Mouse (Mus musculus): ENCODE data around the gene Cntn2. TPM values are rescaled to one million over a fixed set of nuclear protein-coding genes. Genes with fewer than 3 reads are reported as not detected.

Cntn2 gene
- polyA plus RNA-seq, 1 experiment = 0.02 TPM

GRCm38 (mm10) chr1:132519734-132520133 is 23.3 kb downstream of the Cntn2 start:
- TF ChIP-seq GATA1 (IDR thresholded peaks at IDR 0.05; ENCODE audit: borderline replicate concordance, low read length) (no peak), FLI1 (IDR thresholded peaks at IDR 0.05; ENCODE audit: low read length) (no peak)
- no peaks in the 10 kb centered on the region for H3K36me3 ChIP-seq (replicated peaks; ENCODE audit: low read length)
- H3K27me3 ChIP-seq (replicated peaks) = peaks cover 81% of the 10 kb centered on the region
- no peak overlapping the region for H3K4me3 ChIP-seq (replicated peaks)
- H3K9me3 ChIP-seq = no peaks in the 10 kb centered on the region
- peaks cover 7% of the 10 kb centered on the region; the same call in 1 of the 2 replicates for H3K4me1 ChIP-seq

GRCm38 (mm10) chr1:132518621-132519020 is 24.4 kb downstream of the Cntn2 start:
- no peak for TF ChIP-seq GATA1 (IDR thresholded peaks at IDR 0.05; ENCODE audit: borderline replicate concordance, low read length)
- TF ChIP-seq FLI1 (IDR thresholded peaks at IDR 0.05; ENCODE audit: low read length) = no peak
- Histone ChIP-seq H3K36me3 (replicated peaks; ENCODE audit: low read length) (no peaks in the 10 kb centered on the region), H3K4me3 (replicated peaks) (no peak overlapping the region), H3K27me3 (replicated peaks) (peaks cover 87% of the 10 kb centered on the region), H3K4me1 (peaks cover 7% of the 10 kb centered on the region; the same call in 1 of the 2 replicates), H3K9me3 (no peaks in the 10 kb centered on the region)

- TF ChIP-seq FLI1 (IDR thresholded peaks at IDR 0.05; ENCODE audit: low read length) (no peak), GATA1 (IDR thresholded peaks at IDR 0.05; ENCODE audit: borderline replicate concordance, low read length) (no peak)
- Histone ChIP-seq H3K4me3 (replicated peaks) (no peak overlapping the region), H3K36me3 (replicated peaks; ENCODE audit: low read length) (no peaks in the 10 kb centered on the region), H3K9me3 (no peaks in the 10 kb centered on the region), H3K4me1 (peaks cover 7% of the 10 kb centered on the region; the same call in 1 of the 2 replicates), H3K27me3 (replicated peaks) (peaks cover 81% of the 10 kb centered on the region)
Observed at GRCm38 (mm10) chr1:132516776-132517175, 26.3 kb downstream of the Cntn2 start.

- no peaks in the 10 kb centered on the region for H3K9me3 ChIP-seq
- no peaks in the 10 kb centered on the region for H3K36me3 ChIP-seq (replicated peaks; ENCODE audit: low read length)
- no peak overlapping the region for H3K4me3 ChIP-seq (replicated peaks)
- peaks cover 74% of the 10 kb centered on the region for H3K27me3 ChIP-seq (replicated peaks)
- no peak for TF ChIP-seq FLI1 (IDR thresholded peaks at IDR 0.05; ENCODE audit: low read length)
- TF ChIP-seq GATA1 (IDR thresholded peaks at IDR 0.05; ENCODE audit: borderline replicate concordance, low read length) = no peak
- H3K4me1 ChIP-seq = peaks cover 3% of the 10 kb centered on the region; the same call in 1 of the 2 replicates
Observed at GRCm38 (mm10) chr1:132515339-132515738, 27.7 kb downstream of the Cntn2 start.

GRCm38 (mm10) chr1:132512106-132512505 is 30.9 kb downstream of the Cntn2 start:
- Histone ChIP-seq H3K4me3 (replicated peaks) (no peak overlapping the region), H3K9me3 (no peaks in the 10 kb centered on the region), H3K4me1 (no peaks in the 10 kb centered on the region), H3K27me3 (replicated peaks) (peaks cover 47% of the 10 kb centered on the region), H3K36me3 (replicated peaks; ENCODE audit: low read length) (peaks cover 24% of the 10 kb centered on the region)
- no peak for TF ChIP-seq GATA1 (IDR thresholded peaks at IDR 0.05; ENCODE audit: borderline replicate concordance, low read length)
- TF ChIP-seq FLI1 (IDR thresholded peaks at IDR 0.05; ENCODE audit: low read length) = no peak

GRCm38 (mm10) chr1:132511521-132511920 is 31.5 kb downstream of the Cntn2 start:
- H3K9me3 ChIP-seq = no peaks in the 10 kb centered on the region
- peaks cover 30% of the 10 kb centered on the region for H3K36me3 ChIP-seq (replicated peaks; ENCODE audit: low read length)
- peaks cover 42% of the 10 kb centered on the region for H3K27me3 ChIP-seq (replicated peaks)
- no peak overlapping the region for H3K4me3 ChIP-seq (replicated peaks)
- H3K4me1 ChIP-seq = no peaks in the 10 kb centered on the region
- TF ChIP-seq FLI1 (IDR thresholded peaks at IDR 0.05; ENCODE audit: low read length) (no peak), GATA1 (IDR thresholded peaks at IDR 0.05; ENCODE audit: borderline replicate concordance, low read length) (no peak)

- no peaks in the 10 kb centered on the region for H3K9me3 ChIP-seq
- H3K27me3 ChIP-seq (replicated peaks) = peaks cover 25% of the 10 kb centered on the region
- peaks cover 48% of the 10 kb centered on the region for H3K36me3 ChIP-seq (replicated peaks; ENCODE audit: low read length)
- H3K4me1 ChIP-seq = no peaks in the 10 kb centered on the region
- no peak overlapping the region for H3K4me3 ChIP-seq (replicated peaks)
- TF ChIP-seq FLI1 (IDR thresholded peaks at IDR 0.05; ENCODE audit: low read length) = no peak
- TF ChIP-seq GATA1 (IDR thresholded peaks at IDR 0.05; ENCODE audit: borderline replicate concordance, low read length) = no peak
Observed at GRCm38 (mm10) chr1:132509771-132510170, 33.3 kb downstream of the Cntn2 start.

- H3K4me3 ChIP-seq (replicated peaks) = no peak overlapping the region
- peaks cover 78% of the 10 kb centered on the region for H3K36me3 ChIP-seq (replicated peaks; ENCODE audit: low read length)
- TF ChIP-seq GATA1 (IDR thresholded peaks at IDR 0.05; ENCODE audit: borderline replicate concordance, low read length) (no peak), FLI1 (IDR thresholded peaks at IDR 0.05; ENCODE audit: low read length) (no peak)
Observed at GRCm38 (mm10) chr1:132506656-132507055, 36.4 kb downstream of the Cntn2 start.

GRCm38 (mm10) chr1:132506058-132506457 is 37.0 kb downstream of the Cntn2 start, which contains the start of gene Tmem81:
TSS of gene Tmem81 (plus strand) at chr1:132506230.
- no peaks in the 10 kb centered on the region for H3K4me1 ChIP-seq
- TF ChIP-seq FLI1 (IDR thresholded peaks at IDR 0.05; ENCODE audit: low read length) = no peak
- TF ChIP-seq GATA1 (IDR thresholded peaks at IDR 0.05; ENCODE audit: borderline replicate concordance, low read length) = no peak
- H3K4me3 ChIP-seq (replicated peaks) = no peak within 1 kb of the TSS
- no peaks in the 10 kb centered on the region for H3K27me3 ChIP-seq (replicated peaks)
- peaks cover 84% of the 10 kb centered on the region for H3K36me3 ChIP-seq (replicated peaks; ENCODE audit: low read length)
- H3K9me3 ChIP-seq = no peaks in the 10 kb centered on the region

More at GRCm38 (mm10) chr1:132506656-132507055, 36.4 kb downstream of the Cntn2 start:
- Histone ChIP-seq H3K9me3 (no peaks in the 10 kb centered on the region), H3K4me1 (no peaks in the 10 kb centered on the region), H3K27me3 (replicated peaks) (peaks cover 2% of the 10 kb centered on the region)

- Histone ChIP-seq H3K27me3 (replicated peaks) (no peaks in the 10 kb centered on the region), H3K4me1 (no peaks in the 10 kb centered on the region), H3K9me3 (no peaks in the 10 kb centered on the region), H3K36me3 (replicated peaks; ENCODE audit: low read length) (peaks cover 93% of the 10 kb centered on the region), H3K4me3 (replicated peaks) (no peak overlapping the region)
- no peak for TF ChIP-seq GATA1 (IDR thresholded peaks at IDR 0.05; ENCODE audit: borderline replicate concordance, low read length)
- no peak for TF ChIP-seq FLI1 (IDR thresholded peaks at IDR 0.05; ENCODE audit: low read length)
Observed at GRCm38 (mm10) chr1:132505155-132505554, 37.9 kb downstream of the Cntn2 start.
